Mouse (Mus musculus) myocyte (in vitro differentiated cells): ENCODE data around the gene Ndel1.

Experiments used
- MAX ChIP-seq: IDR thresholded peaks from one replicate; pipeline ENCODE4 v1.6.1; 2011; ENCODE audit warnings: low read depth, mild to moderate bottlenecking, control low read depth
- MYOG ChIP-seq, 3 experiments: IDR thresholded peaks; one replicate each; pipeline ENCODE4 v1.6.1; 2011; ENCODE audit warnings: control low read depth in 2 of 3, low read depth in 2 of 3, mild to moderate bottlenecking in 2 of 3; ENCODE audit not compliant: insufficient read length in 2 of 3, control insufficient read depth in 1 of 3, insufficient read depth in 1 of 3
- POLR2A ChIP-seq: IDR thresholded peaks from one replicate; pipeline ENCODE4 v1.6.1; 2011; ENCODE audit warnings: low read depth, mild to moderate bottlenecking, control low read depth, moderate library complexity; ENCODE audit not compliant: insufficient read length
- POLR2AphosphoS2 ChIP-seq: IDR thresholded peaks from one replicate; pipeline ENCODE4 v1.6.1; 2011; ENCODE audit warnings: low read depth, control low read depth; ENCODE audit not compliant: insufficient read length
- REST ChIP-seq: IDR thresholded peaks from one replicate; pipeline ENCODE4 v1.6.1; 2011; ENCODE audit warnings: mild to moderate bottlenecking, control low read depth, moderate library complexity; ENCODE audit not compliant: insufficient read depth, insufficient read length
- TCF12 ChIP-seq: IDR thresholded peaks from one replicate; pipeline ENCODE4 v1.6.1; 2011; ENCODE audit warnings: mild to moderate bottlenecking, control low read depth; ENCODE audit not compliant: poor library complexity, insufficient read depth, severe bottlenecking
- USF1 ChIP-seq: IDR thresholded peaks from one replicate; pipeline ENCODE4 v1.6.1; 2011; ENCODE audit warnings: low read depth, mild to moderate bottlenecking, control low read depth, moderate library complexity

DNA sequence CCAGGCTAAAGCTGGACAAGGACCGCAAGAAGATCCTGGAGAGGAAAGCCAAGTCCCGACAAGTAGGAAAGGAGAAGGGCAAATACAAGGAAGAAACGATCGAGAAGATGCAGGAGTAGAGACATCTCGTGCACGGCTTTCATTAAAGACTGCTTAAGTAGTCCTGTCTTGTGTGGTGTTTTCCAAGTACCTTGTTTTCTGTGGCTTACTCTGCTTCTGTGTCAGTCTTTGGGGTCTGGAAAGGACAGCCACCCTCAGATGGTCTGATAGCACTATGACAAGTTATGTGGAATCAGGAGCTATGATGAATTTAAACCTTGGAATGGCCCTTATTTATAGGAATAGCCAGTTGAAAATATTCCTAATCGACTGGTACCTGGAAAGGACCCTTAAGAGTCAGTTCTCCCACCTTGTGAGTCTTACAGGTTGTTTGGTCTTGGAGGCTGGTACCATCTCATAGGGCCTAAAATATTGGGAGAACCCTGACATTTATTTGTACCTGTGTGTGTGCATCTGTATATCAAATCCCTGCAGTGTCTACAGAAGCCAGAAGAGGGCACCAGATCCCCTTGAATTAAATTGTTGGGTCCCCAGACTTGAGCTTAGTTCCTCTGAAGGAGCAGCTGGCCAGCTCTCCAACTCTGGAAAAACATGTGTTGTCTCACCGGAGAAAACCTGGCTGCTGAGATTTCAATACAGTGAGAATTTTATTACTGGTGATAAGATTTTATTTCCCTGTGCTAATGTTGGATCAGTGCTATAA lies 32.9 kb upstream of the Ndel1 start:
- no peak for TF ChIP-seq USF1
- no peak for TF ChIP-seq POLR2A
- no peak for TF ChIP-seq TCF12
- no peak for TF ChIP-seq MYOG (IDR thresholded peaks at IDR 0.05; ENCODE audit: control insufficient read depth in 1 of 3, insufficient read depth in 1 of 3, insufficient read length in 2 of 3, low read depth in 2 of 3)
- no peak for TF ChIP-seq POLR2AphosphoS2
- no peak for TF ChIP-seq MAX
- no peak for TF ChIP-seq REST
